8 mouse cellular contexts compared by ENCODE assay signal in the genomic region with DNA sequence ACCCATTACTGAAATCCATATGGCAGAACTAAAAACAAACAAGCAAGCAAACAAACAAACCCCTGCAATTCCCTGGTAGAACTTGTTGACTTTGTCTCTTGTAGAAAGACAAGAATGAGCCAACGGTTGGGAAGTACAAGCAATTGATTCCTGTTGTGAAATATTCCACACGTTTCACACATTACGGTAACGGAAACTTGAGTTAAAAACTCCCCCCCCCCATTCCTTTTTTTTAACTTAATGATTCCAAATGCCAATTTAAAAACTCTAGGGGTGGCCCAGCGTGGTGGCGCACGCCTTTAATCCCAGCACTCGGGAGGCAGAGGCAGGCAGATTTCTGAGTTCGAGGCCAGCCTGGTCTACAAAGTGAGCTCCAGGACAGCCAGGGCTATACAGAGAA. TPM values are rescaled to one million over a fixed set of nuclear protein-coding genes. Genes with fewer than 3 reads are reported as not detected.
DNase-seq lines count a peak whose midpoint lies in the region; ATAC-seq and TF ChIP-seq lines count a peak whose summit lies in the region.

A gene (minus strand): TSS at position 101 of the 400 bp plus-strand sequence.

- H3K9me3 ChIP-seq in forebrain, embryonic 16.5 days (ENCODE audit: control insufficient read depth, low read length) = no peaks in the 10 kb centered on the region
- H3K9me3 ChIP-seq in hindbrain, embryonic 14.5 days (ENCODE audit: control insufficient read depth, low read length) = no peaks in the 10 kb centered on the region
- H3K9me3 ChIP-seq in liver, embryonic 16.5 days (replicated peaks; ENCODE audit: control insufficient read depth, low read length) = no peaks in the 10 kb centered on the region

- no peak for DNase-seq in cerebellum, adult 2 months
- DNase-seq in cerebellum, adult 9-11 months = no peak
- no peak for DNase-seq in hindbrain, embryonic 14.5 days (ENCODE audit: low spot score)
- no peak for DNase-seq in ovary, adult 18-20 months (ENCODE audit: low spot score)
- DNase-seq in spleen, postnatal 10 days (ENCODE audit: low spot score in 2 of 2) = no peak

- TF ChIP-seq POLR2A in cerebellum, adult 2 months (IDR thresholded peaks at IDR 0.05; ENCODE audit: borderline replicate concordance, insufficient read depth, low read length) = no peak

- ATAC-seq in activated CD4-positive, CD25-positive, alpha-beta regulatory T cell, adult 4 months = no peak
- ATAC-seq in forebrain, embryonic 16.5 days = no peak
- ATAC-seq in hindbrain, embryonic 14.5 days (ENCODE audit: low FRiP score) = no peak
- no peak for ATAC-seq in liver, embryonic 16.5 days (ENCODE audit: low read depth)

- no peak for TF ChIP-seq CTCF in cerebellum, adult 2 months (IDR thresholded peaks at IDR 0.05; ENCODE audit: borderline replicate concordance, insufficient read depth, low read depth, low read length)

- no peaks in the 10 kb centered on the region for H3K36me3 ChIP-seq in forebrain, embryonic 16.5 days (ENCODE audit: control insufficient read depth, insufficient read depth)
- no peaks in the 10 kb centered on the region for H3K36me3 ChIP-seq in hindbrain, embryonic 14.5 days (replicated peaks; ENCODE audit: control insufficient read depth, insufficient read depth)
- peaks cover 5% of the 10 kb centered on the region for H3K36me3 ChIP-seq in liver, embryonic 16.5 days (ENCODE audit: control insufficient read depth, insufficient read depth)

- peaks cover 3% of the 10 kb centered on the region; the same call in 1 of the 2 replicates for H3K4me1 ChIP-seq in cerebellum, adult 2 months (ENCODE audit: control insufficient read depth, insufficient read depth, low read length)
- H3K4me1 ChIP-seq in forebrain, embryonic 16.5 days (replicated peaks; ENCODE audit: control insufficient read depth, insufficient read depth, low read length) = peaks cover 29% of the 10 kb centered on the region
- H3K4me1 ChIP-seq in hindbrain, embryonic 14.5 days (replicated peaks; ENCODE audit: control insufficient read depth, insufficient read depth, low read length) = peaks cover 20% of the 10 kb centered on the region
- H3K4me1 ChIP-seq in liver, embryonic 16.5 days (ENCODE audit: control insufficient read depth, low read depth, low read length) = peaks cover 25% of the 10 kb centered on the region

- peak within 1 kb of the TSS; percentile 73 for H3K4me3 ChIP-seq in cerebellum, adult 2 months (replicated peaks; ENCODE audit: insufficient read depth, low read depth, low read length)
- peak within 1 kb of the TSS; percentile 83 for H3K4me3 ChIP-seq in forebrain, embryonic 16.5 days (replicated peaks; ENCODE audit: low read length)
- H3K4me3 ChIP-seq in hindbrain, embryonic 14.5 days (replicated peaks; ENCODE audit: low read length) = peak within 1 kb of the TSS; percentile 80
- peak within 1 kb of the TSS; percentile 89 for H3K4me3 ChIP-seq in liver, embryonic 16.5 days (ENCODE audit: low read depth, low read length)

- H3K27ac ChIP-seq in cerebellum, adult 2 months (ENCODE audit: insufficient read depth, low read length) = peak within 1 kb of the TSS; percentile 41; the same call in 1 of the 2 replicates
- H3K27ac ChIP-seq in forebrain, embryonic 16.5 days (ENCODE audit: low read length) = peak within 1 kb of the TSS; percentile 88
- H3K27ac ChIP-seq in hindbrain, embryonic 14.5 days = peak within 1 kb of the TSS; percentile 96
- H3K27ac ChIP-seq in liver, embryonic 16.5 days (ENCODE audit: low read length) = peak within 1 kb of the TSS; percentile 92

- no peaks in the 10 kb centered on the region for H3K27me3 ChIP-seq in cerebellum, adult 2 months (ENCODE audit: control insufficient read depth, insufficient read depth, low read length)
- no peaks in the 10 kb centered on the region for H3K27me3 ChIP-seq in forebrain, embryonic 16.5 days (replicated peaks; ENCODE audit: control insufficient read depth, insufficient read depth, low read length)
- H3K27me3 ChIP-seq in hindbrain, embryonic 14.5 days (ENCODE audit: control insufficient read depth, insufficient read depth, low read length) = no peaks in the 10 kb centered on the region
- no peaks in the 10 kb centered on the region for H3K27me3 ChIP-seq in liver, embryonic 16.5 days (ENCODE audit: control insufficient read depth, insufficient read depth, low read depth, low read length)

- H3K4me2 ChIP-seq in forebrain, embryonic 16.5 days (ENCODE audit: low read length) = peak within 1 kb of the TSS; percentile 98
- peak within 1 kb of the TSS; percentile 87 for H3K4me2 ChIP-seq in hindbrain, embryonic 14.5 days (replicated peaks)
- H3K4me2 ChIP-seq in liver, embryonic 16.5 days (ENCODE audit: low read depth, low read length) = peak within 1 kb of the TSS; percentile 83

- H3K9ac ChIP-seq in forebrain, embryonic 16.5 days (replicated peaks; ENCODE audit: low read depth, low read length) = peak within 1 kb of the TSS; percentile 67
- peak within 1 kb of the TSS; percentile 81 for H3K9ac ChIP-seq in hindbrain, embryonic 14.5 days
- H3K9ac ChIP-seq in liver, embryonic 16.5 days (ENCODE audit: low read depth, low read length) = peak within 1 kb of the TSS; percentile 73

- 59% methylated on average over 9 of the region's 9 CpGs for WGBS in cerebellum, adult 2 months
- 74% methylated on average over 9 of the region's 9 CpGs for WGBS in forebrain, embryonic 16.5 days
- 84% methylated on average over 8 of the region's 9 CpGs for WGBS in hindbrain, embryonic 14.5 days
- WGBS in liver, embryonic 16.5 days (ENCODE audit: insufficient replicate concordance) = 78% methylated on average over 9 of the region's 9 CpGs

RNA-seq across cellular contexts. Expression of the gene that starts here (rescaled TPM):
- polyA plus RNA-seq in cerebellum, adult 2 months (2012; rRNA removed) = 109 and 124 TPM in 2 replicates
- polyA plus RNA-seq in activated CD4-positive, CD25-positive, alpha-beta regulatory T cell, adult 4 months (2017; shearing (Covaris generic)) = 100 to 1,000 TPM; 231 to 248 TPM
- polyA plus RNA-seq in forebrain, embryonic 16.5 days (2015; fragmentation: Nextera tagmentation; extraction: Ambion mirVana) = 79.9 and 95.1 TPM in 2 replicates
- 57.4 and 62.2 TPM in 2 replicates for polyA plus RNA-seq in hindbrain, embryonic 14.5 days (2014; fragmentation: Nextera tagmentation; extraction: Ambion mirVana)
- polyA plus RNA-seq in liver, embryonic 16.5 days (2015; fragmentation: Nextera tagmentation; extraction: Ambion mirVana) = 49.4 and 53.1 TPM in 2 replicates

Comparison
In these comparisons a context has a peak if more than half of its experiments do, and no peak if none do; other contexts are left out.
1. H3K27ac ChIP-seq: peak in every context shown above with its lines; median percentile 96 in hindbrain, embryonic 14.5 days; 92 in liver, embryonic 16.5 days; 88 in forebrain, embryonic 16.5 days; 41 in cerebellum, adult 2 months.